Mouse (Mus musculus) c-Kit-negative CD71-positive TER-119-positive erythroid progenitor cells, embryonic 14.5 days (primary cell): ENCODE results near the gene Mutyh.
A peak's percentile ranks its signal among the peaks of the same experiment; 100 is the strongest.

ENCODE experiments used
- DNase-seq: peaks from one replicate; pipeline ENCODE4 v3.0.0-alpha.2; 2013; ENCODE audit warnings: low read depth, low spot score

Mutyh gene

DNA sequence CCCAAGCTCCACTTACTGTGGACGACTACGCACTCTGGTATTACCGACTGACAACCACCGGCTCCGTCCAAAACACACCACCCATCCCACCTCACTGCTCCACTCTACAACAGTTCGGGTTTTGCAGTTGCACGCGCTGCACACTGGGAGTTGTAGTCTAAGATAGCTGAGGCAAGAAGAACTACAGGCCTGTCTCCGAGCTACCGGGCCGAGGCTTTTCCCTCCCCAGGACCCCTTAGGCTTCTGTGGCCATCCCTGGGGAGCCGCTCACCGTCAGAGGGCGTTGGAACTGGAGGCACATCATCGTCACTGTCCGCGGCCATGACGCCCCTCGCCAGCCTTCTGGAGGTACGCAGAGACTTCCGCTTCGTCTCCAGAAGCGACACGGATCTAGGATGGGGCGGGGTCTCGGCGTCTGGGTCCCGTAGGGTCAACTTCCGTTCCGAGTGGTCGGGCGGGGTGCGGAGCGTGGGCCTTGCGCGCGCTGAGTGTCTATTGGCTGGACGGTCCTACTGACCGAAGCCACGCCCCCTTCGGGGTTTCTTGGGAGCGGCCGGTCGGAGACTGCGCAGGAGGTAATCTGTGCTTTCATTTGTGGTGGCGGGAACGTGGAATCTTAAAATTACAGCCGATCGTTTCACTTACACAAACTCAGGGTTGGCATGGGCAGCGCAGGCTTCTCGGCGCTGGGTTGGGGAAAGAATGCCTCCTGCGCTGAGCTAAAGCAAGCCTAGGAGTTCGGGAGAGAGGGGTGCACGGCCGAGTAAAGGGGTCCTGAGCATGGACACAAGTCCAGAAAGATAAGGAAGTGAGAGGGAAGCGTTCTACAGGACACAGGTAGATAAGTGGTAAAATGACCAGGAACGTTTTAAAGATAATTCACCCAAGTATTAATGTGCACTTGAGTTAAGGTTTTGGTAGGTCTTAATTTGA lies at the start of gene Mutyh, which contains the start of gene Toe1:
Gene Mutyh (plus strand): TSS at position 527 of the 933 bp plus-strand sequence.
Gene Toe1 (minus strand): TSS at position 444 of the 933 bp plus-strand sequence.
- peak; percentile 83 for DNase-seq

DNA sequence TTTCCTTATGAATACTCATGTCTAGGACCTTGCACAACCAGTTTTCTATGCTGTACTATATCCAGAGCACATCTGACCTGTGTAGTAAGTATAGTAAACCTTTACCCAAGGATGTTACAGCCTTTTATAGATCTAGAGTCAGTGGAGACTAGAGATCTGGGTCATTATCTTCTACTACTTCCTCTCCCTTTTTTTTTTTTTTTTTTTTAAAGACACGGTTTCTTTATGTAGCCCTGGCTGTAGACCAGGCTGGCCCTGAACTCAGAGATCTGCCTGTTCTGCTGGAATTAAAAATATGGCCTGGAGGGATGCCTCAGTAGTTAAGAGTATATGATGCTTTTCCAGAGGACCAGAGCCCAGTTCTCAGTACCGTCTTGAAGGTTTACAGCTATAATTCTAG lies 45.6 kb upstream of the Mutyh start:
- DNase-seq, result no peak

DNA sequence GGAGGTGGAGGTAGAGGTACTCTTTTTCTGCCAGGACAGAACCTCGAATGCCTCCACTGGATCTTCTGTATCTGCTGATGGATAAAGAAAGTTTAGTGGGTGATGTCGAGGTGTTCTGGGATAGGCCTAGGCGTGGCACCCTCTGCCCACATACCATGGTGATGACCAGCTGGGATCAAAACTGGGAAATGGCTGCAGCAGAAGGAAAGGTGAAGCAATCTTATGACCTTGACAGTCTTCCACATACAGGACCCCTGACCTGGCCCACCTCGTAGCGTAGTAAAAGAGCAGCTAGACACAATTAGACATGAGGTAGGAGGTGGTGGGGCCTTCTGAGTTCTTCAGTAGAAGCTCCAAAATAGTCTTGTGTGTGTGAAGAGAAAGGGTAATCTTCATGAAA lies 43.5 kb upstream of the Mutyh start:
- no peak for DNase-seq

DNA sequence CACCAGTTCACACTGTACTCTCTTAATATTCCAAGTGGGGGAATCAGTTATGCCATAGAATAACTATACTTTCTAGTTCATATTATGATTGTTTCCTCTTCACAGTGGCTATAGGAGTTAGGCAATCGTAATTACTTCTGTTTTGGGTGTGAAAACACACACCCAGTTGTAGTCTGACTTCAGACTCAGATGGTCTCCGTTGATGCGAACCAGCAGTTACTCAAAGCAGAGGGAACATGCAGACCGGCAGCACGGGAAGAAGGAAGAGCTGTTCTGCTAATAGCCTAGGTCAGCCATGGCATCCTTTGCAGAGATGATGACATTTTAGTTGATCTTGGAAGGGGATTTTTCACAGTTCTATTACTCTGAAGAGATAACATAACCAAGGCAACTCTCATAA lies 39.0 kb upstream of the Mutyh start:
- DNase-seq, result no peak

DNA sequence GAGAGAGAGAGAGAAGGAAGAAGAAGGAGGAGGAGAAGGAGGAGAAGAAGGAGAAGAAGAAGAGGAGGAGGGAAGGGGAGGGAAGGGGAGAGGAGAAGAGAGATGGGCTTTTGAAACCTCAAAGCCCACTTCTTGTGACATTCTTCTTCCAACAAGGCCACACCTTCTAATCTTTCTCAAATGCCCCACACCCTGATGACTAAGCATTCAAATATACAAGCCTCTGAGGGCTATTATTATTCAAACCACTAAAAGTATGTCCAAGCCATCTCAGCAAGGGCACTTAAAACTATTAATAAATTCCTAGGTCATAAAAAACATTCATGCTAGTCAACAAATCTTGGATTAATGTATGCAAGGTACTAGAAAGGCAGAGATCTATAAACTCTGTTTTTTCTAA lies 38.5 kb upstream of the Mutyh start:
- DNase-seq, result no peak

DNA sequence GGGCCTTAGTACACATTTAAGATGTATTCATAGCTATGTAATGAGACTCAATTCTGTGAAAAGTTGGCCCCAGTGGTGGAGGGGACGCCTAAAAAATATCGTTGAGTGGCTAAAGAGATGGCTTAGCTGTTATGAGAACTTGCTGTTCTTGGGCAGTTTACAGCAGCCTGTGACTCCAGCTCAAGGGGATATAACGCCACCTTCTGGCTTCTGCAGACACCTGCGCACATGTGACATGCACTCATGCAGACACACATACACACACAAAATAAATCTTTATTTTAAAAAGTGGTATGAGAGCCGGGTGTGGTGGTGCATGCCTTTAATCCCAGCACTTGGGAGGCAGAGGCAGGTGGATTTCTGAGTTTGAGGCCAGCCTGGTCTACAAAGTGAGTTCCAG lies 31.1 kb upstream of the Mutyh start:
- DNase-seq, result no peak

DNA sequence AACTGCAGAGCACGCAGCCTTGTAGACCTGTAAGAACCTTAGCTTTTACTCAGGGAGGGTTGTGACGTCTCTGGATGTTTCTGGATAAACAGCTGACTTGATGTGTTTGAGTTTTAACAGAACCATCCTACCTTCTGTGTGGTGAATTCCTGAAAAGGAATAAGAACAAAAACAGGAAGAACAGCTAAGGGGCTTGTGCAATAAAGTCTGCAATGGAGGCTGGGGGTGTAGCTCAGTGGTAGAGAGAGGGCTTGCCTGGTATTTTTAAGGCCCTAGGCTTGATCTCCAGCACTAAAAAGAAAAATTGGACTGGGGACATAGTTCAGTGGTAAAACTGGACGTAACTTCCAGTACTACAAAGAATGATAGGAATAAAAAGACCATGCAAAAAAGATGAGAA lies 30.4 kb upstream of the Mutyh start:
- DNase-seq, result no peak

DNA sequence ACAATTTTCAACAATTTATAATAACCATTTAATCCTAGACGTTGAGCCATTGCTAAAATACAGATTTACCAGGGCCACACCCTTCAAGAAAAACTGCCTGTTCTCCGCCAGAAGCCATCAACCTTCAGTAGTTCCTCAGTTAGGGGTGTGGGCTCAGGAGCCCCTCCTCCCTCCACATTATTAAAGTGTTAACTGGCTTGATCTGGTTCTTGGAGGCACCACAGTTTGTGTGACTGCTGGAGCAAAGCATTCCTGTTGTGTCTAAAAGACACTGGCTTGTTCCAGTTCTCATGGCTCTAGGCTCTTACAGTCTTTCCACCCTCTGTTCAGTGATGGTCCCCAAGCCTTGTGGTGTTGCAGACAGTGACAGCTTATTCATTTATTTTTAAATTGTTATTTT lies 27.0 kb upstream of the Mutyh start:
- DNase-seq, result no peak

DNA sequence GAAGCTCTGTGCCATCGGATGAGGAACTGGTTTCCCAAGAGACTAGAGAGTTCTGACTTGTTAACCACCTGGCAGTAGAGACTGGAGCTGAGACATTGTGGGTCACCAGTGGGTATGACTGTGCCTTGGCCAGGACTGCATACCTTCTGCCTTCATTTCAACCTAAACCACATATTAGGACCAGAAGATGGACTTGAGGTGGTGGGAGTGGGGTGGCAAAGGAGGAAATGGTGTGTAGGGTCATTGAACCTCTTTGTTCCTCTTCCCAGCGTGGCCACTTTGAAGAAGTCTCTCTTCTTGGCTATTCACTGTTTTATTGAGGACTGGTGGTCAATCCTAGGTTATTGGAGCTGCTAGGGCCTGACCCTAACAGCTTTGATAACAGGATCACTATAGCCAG lies 26.2 kb upstream of the Mutyh start:
- DNase-seq, result no peak

DNA sequence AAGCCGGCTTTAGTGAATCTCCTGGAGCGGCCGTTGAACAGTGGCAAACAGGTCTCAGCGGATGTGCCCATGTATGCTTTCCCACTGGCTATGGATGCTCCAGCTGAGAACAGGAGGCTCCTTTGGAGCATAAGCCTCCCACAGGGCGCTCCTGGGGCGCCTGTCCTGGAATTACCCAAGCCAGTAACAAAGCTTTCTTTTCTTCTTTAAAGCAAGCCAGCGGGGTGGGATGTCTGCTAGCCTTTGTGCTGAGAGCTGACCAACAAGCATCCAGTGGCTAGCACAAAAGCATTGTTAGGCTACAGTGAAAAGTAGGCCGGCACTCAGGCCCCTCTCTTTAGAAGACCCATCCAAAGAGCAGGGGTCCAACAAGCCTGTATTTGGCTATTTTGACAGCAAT lies 25.4 kb upstream of the Mutyh start:
- DNase-seq, result no peak

DNA sequence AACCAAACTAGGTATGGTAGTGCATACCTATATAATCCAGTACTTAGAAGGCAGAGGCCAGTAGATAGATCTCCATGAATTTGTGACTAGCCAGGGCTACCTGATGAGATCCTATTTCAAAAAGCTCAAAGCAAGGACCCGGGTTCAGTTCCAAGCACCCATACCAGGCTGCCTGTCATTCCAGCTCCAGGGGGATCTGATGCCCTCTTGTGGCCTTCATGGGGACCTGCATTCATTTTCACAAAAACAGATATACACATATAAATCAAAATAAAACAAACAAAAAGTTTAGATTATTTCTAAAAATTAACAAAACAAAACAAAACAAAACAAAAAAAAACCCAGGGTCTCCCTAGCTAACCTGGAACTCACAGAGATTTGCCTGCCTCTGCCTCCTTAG lies 20.9 kb upstream of the Mutyh start:
- no peak for DNase-seq

DNA sequence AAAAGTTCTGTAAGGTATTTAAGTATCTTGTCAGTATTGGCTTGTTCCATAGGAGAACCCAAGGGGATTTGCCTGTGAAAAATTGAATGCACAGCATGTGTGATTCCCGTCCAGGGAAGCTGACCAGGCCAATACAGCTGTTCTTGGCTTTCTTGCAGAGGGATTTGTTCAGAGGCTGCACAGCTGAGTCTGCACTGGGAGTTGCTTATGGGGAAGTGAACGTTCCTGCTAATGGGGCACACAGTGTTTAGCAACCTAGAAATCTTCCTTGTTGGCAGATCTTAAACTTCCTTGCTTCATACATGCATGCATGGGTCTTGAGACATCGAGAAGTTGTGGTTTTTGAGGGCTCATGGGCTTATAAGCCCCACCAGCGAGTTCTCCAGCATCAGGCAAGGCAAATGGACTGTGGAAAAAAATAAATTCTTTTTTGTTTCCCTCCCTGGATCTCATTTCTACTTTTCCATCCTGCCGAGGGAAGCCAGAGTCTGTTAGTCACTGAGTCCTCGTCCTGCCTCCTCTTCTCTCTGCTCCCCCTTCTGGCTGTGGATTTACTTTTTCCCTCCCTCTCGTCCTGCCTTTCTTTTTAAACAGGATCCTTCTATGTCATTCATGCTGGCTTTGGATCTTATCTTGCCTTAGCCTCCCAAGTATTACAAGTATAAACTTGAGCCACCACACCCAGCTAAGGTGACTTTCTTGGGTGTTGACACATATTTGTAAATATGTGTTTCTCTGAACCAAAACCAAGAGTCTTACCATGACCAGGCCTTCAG lies 19.4 kb upstream of the Mutyh start:
- DNase-seq, result no peak

DNA sequence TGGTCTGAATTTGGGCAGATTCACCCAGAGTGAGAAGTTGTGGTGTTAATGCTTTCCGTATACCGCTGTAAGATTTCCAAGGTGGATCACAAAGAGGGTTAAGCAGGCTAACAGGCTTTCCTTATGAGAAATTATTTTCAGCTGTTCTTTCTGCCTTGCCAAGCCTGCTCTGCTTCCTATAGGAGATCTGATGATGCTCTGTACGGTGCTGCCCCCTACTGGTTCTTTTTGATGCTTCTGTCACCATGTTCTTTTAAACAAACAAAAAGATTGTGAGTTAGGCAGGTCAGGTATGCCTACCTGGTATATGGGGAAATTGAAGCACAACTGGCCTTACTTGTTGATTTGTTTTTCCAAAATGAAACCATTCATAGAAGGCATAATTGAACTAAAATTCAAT lies 18.6 kb upstream of the Mutyh start:
- DNase-seq, result peak; percentile 59

DNA sequence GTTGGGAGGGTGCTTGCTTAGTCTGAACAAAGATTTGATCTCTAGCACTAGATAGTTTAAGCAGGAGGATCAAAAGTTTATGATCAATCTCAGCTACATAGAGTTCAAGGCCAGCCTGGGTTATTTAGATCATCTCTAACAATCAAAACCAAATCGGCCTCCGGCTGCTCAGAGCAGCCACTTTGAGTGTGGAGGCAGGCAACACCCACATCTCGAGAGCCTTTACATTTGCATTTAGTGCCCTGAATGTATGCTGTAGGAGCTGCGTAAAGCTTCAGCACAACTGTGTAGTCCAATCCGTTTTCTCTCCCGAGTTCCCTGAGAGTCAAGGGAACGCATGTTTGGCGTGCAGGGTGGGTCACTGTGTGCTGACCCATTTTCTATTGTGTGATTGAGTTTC lies 15.1 kb upstream of the Mutyh start:
- no peak for DNase-seq

DNA sequence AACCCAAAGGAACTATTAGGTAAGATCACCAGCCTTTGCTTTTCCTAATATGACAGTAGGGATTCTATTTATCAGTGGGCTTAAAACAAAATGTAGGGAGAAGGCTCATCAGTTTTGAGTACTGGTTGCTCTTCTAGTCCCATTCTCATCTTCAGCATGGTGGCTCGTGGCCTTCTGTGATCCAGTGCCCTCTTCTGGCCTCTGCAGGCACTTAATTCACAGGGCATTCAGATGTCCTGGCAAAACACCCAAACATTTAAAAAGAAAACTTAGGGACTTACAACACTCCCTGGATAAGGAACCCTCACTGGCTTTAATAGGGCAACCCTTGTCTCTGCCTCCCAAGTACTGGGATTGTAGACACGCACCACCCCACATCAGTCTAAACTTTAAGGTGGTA lies 13.2 kb upstream of the Mutyh start:
- DNase-seq, result no peak

DNA sequence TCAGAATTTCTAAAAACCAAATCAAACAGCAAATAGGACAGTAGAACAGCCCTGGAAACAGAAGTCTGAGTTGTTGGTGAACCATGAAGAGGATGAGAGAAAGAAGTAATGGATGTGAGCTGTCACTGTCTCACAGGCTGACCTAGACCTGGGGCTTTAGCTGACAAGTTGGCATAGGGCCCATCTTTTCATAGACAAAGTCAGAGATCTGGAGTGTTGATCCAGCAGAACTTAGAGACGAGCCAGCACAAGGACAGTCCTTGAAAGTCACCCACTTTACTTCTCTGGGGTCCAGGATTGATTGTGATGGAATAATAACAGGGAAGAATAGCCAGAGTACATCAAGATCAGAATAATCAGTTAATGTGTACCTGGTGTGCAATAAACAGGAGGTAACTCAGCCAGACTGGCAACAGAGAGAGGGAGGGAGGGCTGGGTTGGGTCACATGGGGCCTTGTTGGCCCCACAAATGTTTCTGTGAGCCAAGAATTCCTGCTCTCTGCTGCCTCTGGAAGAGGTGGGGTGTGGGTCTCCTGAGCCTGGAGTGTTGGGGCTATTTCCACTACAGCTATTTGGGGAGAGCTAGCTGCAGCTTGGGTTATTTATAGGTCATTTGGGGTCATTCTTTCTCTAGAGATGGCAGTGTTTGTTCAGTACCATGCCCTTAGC lies 10.9 kb upstream of the Mutyh start:
- no peak for DNase-seq

DNA sequence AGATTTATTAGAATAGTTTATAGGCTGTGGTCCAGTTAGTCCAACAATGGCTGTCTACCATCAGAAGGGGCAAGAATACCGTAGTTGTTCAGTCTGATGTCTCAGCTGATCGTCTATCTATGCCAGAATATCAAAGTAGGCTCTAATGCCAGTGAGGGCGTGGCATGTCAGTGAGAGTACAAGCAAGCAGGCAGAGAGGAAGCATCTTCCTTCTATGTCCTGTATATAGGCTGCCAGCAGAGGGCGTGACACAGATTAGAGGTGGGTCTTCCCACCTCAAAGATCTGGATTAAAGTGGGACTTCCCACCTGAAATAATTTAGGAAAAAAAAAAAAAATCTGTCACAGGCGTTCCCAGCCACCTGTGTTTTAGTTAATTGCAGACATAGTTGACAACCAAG lies 7.6 kb upstream of the Mutyh start:
- DNase-seq, result no peak

DNA sequence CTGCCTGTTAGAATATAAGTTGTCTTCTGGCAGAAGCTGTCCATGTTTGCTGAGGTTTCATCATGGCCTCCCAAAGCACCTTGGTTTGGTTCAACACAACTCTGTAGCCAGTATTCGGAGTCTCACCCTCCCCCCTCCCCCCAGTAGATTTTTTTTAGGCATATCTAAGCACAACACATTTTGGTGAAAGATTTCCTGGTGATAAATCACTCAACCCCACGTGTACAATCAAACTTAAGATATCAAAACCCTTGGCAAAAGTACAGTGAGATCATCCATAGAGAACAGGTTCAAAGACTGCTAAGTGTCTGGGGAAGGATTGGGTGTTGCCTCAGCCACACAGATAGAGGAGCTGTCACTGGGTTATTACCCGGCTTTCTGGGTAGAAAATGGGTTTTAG lies 3.5 kb downstream of the Mutyh start:
- DNase-seq, result no peak

DNA sequence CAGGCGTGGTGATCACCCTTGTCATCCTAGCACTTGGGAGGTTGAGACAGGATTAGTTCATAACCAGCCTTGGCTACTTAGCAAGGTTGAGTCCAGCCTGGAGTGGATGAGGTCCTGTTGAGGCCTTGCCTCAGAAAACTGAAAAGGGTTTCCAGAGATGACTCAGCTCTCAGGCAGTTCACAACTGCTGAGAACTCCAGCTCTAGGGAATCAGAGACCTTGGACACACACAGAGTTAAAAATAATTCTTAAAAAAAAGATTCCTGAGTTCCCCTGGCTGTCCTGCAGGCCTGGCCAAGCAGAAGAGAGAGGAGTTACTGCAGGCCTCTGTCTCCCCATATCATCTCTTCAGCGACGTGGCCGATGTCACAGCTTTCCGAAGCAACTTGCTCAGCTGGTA lies 7.8 kb downstream of the Mutyh start:
- no peak for DNase-seq

DNA sequence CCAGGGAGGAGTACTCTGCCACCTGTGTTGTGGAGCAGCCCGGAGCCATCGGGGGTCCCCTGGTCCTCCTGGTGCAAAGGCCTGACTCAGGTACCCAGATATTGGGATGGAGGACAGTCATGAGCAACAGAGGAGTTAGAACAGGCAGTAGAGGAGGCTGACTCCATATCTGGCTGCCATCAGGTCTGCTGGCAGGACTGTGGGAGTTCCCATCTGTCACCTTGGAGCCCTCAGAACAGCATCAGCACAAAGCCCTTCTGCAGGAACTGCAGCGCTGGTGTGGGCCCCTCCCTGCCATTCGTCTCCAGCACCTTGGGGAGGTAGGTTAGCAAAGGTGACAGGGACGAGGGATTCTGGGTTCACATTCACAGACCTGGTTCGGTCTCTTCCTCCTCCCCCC lies 10.0 kb downstream of the Mutyh start:
- DNase-seq, result no peak

DNA sequence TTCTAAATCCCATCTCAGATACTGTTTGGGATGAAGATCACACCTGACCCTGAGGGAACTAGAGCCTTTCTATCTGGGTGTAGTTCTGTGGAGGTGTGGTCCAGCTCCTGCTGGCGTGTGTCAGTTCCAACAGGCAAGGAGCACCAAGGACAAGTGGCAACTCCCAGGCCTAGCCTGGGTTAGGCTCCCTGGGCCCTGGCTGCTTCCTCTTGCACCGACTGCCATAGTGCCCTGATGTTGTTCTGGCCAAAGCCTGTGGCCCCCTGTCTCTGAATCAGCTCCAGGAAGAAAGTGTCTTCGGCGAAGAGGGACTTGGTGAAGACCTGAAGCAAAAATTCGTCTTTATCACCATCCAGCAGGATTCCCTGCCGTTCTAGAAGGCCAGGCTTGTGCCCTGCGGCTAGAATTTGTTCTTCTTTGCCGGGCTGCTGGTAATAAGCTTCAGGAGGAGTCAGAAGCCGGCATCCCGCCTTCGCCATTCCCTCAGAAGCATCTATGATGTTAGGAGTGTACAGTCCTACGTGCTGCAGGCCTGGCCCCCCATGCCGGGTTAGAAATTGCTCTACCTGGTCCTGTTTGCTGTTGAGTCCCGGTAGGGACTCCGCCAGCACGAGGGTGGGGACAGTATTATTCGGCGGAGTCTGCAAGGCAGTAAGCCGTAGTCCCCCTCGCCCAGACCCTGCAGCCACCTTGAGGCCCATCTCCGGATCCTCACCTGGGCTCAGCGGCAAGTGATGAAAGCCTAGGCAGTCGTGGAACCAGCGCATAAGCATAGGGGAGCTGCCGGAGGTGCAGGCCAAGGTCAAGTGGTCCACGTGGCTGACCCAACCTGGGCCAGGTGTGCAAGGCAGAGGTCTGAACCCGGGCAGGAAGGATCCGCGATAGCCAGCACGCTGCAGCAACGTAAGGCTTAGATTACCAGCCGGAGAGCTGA lies 12.7 kb downstream of the Mutyh start:
- no peak for DNase-seq
